Mouse (Mus musculus) urinary bladder, postnatal 4 days (tissue): ENCODE measurements around the gene Dhrs7b.

Experiments used
- DNase-seq, 2 experiments: peaks; one replicate each; pipeline ENCODE4 v3.0.0; 2021 to 2022; ENCODE audit warnings: low spot score in 2 of 2

Gene Dhrs7b

DNA sequence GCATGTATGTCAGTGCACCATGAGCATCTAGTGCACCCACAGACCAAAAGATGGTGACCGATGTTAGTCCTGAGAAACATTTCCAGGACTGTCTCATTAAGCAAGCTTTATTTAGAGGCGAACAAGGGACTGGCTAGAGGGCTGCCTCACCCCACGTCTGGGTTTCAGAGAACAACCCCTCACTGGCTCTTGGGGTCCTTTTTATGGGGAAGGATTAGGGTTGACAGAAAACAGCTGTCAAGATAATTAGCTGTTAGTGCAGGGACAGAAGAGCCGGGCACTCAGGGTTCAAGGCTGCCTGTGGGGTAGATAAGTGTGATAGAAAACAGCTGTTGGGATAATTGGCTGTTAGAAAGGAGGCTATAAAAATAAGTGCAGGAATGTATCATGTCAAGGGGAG, 65.5 kb downstream of the Dhrs7b start:
- DNase-seq = no peak

DNA sequence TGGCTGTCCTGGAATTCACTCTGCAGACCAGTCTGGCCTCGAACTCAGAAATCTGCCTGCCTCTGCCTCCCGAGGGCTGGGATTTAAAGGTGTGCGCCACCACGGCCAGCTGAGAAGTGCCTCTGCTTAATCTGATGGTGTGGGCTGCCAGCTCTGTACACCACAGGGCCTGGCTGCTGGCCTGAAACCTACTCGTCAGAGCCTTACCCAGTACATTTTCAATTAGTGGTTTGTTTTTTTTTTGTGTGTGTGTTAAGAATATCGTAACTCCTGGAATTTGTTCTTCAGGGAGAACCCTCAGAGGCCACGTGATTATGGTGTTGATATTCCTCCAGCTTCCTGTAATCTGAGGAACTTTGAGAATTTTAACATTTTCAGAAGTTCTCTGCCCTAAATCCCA, 71.6 kb downstream of the Dhrs7b start:
- DNase-seq = no peak

DNA sequence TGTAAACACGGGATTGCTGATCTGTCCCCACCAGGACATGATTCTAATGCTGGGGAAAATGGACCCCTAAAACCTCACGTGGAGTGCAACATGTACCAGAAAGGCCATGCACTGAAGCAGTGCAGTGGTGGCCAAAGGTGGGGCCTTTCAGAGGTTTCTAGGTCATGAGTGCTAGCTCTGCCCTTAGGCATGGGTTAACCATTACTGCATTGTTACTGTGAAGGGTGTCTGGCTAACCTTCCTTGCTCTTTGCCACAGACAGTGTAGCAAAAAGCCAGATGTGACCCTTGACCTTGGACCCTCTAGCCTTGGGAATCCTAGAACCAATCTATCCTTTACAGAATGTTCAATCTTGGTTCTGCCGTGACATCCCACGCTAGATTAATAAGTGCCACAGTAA, 72.1 kb downstream of the Dhrs7b start:
- no peak for DNase-seq

DNA sequence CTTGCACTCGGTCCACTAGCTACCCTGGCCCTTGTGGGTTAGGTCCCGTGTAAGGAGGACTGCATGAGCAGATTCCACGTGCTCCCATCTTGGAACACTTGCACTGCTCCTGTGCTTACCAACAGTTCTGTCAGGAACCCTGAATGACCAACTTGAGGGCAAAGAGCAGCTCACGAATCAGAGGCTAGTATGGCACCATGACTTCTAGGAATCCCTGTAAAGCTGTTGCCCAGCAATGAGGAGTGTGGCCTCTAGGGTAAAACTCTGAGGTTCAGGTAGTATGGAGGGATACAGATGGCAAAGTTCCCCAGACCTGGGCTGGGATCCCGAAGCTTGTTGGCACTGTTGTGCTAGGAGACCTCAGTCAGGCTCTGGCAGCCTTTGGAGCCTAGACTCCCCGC, 73.2 kb downstream of the Dhrs7b start:
- no peak for DNase-seq

DNA sequence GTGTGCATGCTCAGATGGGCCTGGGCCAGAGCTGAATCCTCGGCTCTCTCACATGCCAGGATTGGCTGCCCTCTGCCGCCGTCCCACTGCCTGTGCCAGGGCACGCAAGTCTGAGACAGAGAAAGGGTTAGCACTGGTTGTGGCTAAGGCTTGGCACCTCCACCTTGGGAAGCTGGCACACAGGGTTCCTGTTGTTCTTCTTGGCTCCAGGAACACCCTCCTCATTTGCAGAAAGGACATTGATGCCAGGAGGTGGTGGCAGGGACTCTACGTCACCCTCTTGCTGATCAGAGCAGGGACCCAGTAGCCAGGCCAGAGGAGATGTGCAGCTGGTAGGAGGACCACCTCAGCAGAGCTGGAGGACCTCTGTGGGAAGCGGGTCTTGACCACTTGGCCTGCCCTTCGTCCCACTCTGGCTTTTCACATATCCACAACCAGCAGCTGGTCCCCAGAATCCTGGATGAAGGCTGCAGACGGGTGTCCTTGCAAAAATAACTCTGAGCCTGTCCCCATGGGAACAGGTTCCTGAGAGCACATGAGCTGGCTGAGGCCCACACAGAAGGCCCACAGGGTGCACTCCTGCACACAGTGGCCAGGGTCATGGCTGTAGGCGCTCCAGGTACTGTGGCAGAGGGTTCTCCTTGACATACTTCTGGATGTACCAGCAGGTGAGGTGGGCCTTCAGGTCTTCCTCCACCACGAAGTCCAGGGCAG, 75.1 kb downstream of the Dhrs7b start:
- no peak for DNase-seq

DNA sequence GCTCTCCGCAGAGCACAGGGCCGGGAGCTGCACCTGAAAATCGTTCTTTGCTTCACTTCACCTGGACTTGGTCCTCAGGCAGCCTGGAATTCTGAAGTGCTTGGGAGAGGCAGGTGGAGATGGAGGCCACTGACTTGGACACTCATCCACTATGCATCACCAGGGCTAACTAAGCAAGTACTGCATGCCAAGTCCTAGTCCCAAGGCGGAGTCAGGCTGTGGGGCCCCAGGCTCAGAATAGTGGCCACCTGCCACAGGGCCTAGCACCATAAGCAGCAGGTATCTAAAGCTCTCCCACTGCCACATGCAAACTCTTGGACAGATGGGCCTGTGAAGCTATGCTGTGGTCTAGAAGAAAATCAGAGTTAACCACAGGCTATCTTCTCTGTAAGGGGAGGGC, 76.0 kb downstream of the Dhrs7b start:
- no peak for DNase-seq

DNA sequence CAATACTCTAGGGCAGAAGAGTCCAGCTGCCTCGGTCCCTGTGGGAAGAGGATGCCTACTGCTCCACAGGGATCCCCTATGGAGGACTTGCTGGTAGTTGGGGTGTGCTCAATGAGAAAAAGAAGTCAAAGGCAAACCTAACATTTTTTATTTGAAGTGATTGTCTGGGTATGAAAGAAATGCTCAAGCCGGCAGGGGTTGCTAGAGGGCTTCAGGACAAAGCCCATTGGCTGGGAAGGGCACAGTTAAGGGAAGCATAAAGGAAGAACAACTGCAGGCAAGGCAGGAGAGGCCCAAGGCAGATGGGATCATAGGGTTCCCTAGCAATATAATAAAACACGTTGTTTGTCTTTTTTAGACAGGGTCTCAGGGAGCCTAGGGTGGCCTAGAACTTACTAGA, 77.6 kb downstream of the Dhrs7b start:
- no peak for DNase-seq

DNA sequence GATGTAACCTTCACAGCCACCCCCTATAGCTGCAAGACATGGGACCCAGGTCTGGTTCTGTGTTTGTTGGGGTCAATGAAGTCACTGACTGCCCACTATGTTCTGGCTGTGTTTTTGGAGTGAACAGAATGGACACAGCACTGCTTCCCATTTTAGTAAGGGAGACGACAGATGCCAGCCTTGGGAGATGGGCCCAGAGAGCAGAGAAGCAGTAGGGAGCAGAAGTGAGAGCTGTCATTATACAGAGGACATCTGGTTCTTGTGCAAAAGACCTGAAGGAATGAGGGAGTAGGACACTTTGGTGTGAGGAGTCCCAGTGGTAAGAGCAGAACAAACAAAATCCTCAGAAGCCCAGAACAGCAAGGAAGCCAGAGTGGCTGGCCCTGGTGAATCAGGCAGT, 79.2 kb downstream of the Dhrs7b start:
- no peak for DNase-seq
